Mouse (Mus musculus): ENCODE results near the gene Ccl20.

Ccl20 gene

GRCm38 (mm10) chr1:83138721-83139120, 22.2 kb downstream of the Ccl20 start:
- DNase-seq (ENCODE audit: low read depth) = no peak

- DNase-seq (ENCODE audit: low read depth) = no peak
These were observed 24.9 kb downstream of the Ccl20 start for GRCm38 (mm10) chr1:83141510-83141909.

DNA sequence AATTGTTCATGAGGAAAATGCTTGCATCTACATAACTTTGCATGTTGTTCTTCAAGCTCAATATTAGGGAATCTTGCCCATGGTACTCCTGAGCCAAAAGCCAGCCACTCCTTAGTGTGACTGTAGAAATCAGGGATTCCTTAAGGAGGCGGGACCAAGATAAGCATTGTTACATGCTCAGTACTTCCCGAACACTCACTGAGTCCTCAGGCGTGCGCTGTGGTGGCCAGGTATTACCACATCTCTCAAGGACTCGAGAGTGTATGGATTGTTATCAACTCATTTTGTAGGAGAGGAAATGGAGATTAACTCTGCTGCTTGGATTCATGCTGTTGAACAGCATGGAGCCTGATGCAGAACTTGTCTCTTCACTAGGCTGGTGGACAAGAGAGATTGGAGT, 25.5 kb downstream of the Ccl20 start:
- no peak for DNase-seq (ENCODE audit: low read depth)

GRCm38 (mm10) chr1:83146547-83146946, 30.0 kb downstream of the Ccl20 start:
- DNase-seq (ENCODE audit: low read depth) = no peak

GRCm38 (mm10) chr1:83150227-83150626, 33.7 kb downstream of the Ccl20 start:
- DNase-seq (ENCODE audit: low read depth) = no peak

DNA sequence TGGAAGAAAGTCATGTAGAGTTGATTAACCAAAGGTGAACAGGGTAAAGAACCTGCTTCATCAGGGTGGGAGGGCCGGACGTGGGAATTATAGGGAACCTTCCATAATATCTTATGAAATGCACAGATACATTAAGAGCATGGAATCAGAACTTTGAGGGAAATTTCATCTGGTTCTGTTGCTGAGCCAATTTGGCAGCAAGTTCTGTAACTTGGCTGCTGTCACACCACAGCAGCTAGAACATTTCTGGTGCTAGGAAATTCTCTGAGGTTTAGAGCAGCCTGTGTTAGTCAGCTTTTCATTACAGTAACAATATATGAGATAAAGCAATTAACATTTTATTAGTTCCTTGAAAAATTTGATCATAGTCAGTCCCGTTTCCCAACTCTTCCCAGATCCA, 36.4 kb downstream of the Ccl20 start:
- no peak for DNase-seq (ENCODE audit: low read depth)

- no peak for DNase-seq (ENCODE audit: low read depth)
These were observed 40.3 kb downstream of the Ccl20 start for GRCm38 (mm10) chr1:83156876-83157275.

DNA sequence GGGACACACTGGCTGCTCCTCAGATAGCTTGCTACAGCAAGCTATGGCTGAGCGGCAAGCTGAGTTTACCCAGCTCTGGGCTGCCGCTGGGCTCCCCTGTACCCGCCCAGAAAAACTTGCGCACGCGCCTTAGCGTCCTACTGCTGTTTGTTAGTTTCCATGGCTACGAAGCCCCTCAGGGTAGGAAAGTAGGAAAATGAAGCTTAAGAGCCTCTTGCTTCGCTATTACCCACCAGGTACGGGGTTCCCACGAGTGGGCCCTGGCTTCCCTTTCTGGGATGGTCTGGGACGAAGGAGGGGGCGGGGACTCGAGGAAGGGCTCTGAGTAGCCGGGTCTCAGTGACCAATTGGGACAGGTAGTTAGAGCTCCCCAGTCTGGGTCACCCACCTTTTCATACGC, 43.0 kb downstream of the Ccl20 start, which contains the start of gene Daw1:
Gene Daw1, plus strand, starts transcription at position 150 of the 400 bp plus-strand sequence.
- peak; percentile 9 for DNase-seq (ENCODE audit: low read depth)

- DNase-seq (ENCODE audit: low read depth) = no peak
These were observed 45.1 kb downstream of the Ccl20 start for GRCm38 (mm10) chr1:83161658-83162057.

- no peak for DNase-seq (ENCODE audit: low read depth)
These were observed 47.5 kb downstream of the Ccl20 start for GRCm38 (mm10) chr1:83164027-83164426.

Data from induced T-regulatory cell, adult 2 months (primary cell).